Mouse (Mus musculus): ENCODE results near the gene Idh3g. TPM values are rescaled to one million over a fixed set of nuclear protein-coding genes. Genes with fewer than 3 reads are reported as not detected.
"Not testable (repeated sequence)": the region's sequence is repeated elsewhere in the genome, so short reads cannot be mapped to it uniquely, and the experiment has no call there.

Gene Idh3g
- total RNA-seq, 2 experiments from 2014 or later = 621 to 648 TPM

- intact Hi-C loops (cut with DNase I) = no loop called here
- DNase-seq = no peak
Measured at GRCm38 (mm10) chrX:73758611-73759290, 27.9 kb downstream of the Idh3g start.

GRCm38 (mm10) chrX:73756334-73757140 is 30.2 kb downstream of the Idh3g start, which contains the start of gene Plxnb3:
Gene Plxnb3 (plus strand): TSS chrX:73757090.
- no peak for DNase-seq
- intact Hi-C loops (cut with DNase I) = no loop called here

GRCm38 (mm10) chrX:73748977-73749376 is 37.7 kb downstream of the Idh3g start:
- intact Hi-C loops (cut with DNase I) = no loop called here
- DNase-seq = no peak

GRCm38 (mm10) chrX:73744774-73745481 is 41.8 kb downstream of the Idh3g start:
- no peak for DNase-seq
- intact Hi-C loops (cut with DNase I) = no loop called here

GRCm38 (mm10) chrX:73739841-73740240 is 46.9 kb downstream of the Idh3g start:
- intact Hi-C loops (cut with DNase I); DNase-seq: not testable (repeated sequence)

- DNase-seq = no peak
- intact Hi-C loops (cut with DNase I) = no loop called here
Measured at GRCm38 (mm10) chrX:73739151-73739550, 47.5 kb downstream of the Idh3g start.

- DNase-seq = no peak
- intact Hi-C loops (cut with DNase I) = no loop called here
Measured at GRCm38 (mm10) chrX:73738155-73738554, 48.5 kb downstream of the Idh3g start.

- intact Hi-C loops (cut with DNase I) = no loop called here
- no peak for DNase-seq
Measured at GRCm38 (mm10) chrX:73730908-73731307, 55.8 kb downstream of the Idh3g start.

Other genes starting within 250 kb of the Idh3g start
- not detected for gene Dusp9, start 147.5 kb downstream of the Idh3g start, total RNA-seq (2021)
- gene Pnck, start 126.8 kb downstream of the Idh3g start, total RNA-seq (2021) = 1 to 10 TPM; 5.1 to 7.1 TPM
- 100 to 1,000 TPM; 130 to 145 TPM for gene Slc6a8, start 113.7 kb downstream of the Idh3g start, total RNA-seq (2021)
- 10 to 100 TPM; 74.2 to 83.4 TPM for gene Bcap31, start 70.7 kb downstream of the Idh3g start, total RNA-seq (2021)
- gene Abcd1, start 70.3 kb downstream of the Idh3g start, total RNA-seq (2021) = 10 to 100 TPM; 29.6 to 33.6 TPM
- 1 to 10 TPM; 1.6 to 2.1 TPM for gene Plxnb3, start 29.8 kb downstream of the Idh3g start, total RNA-seq (2021)
- gene Srpk3, start 12.5 kb downstream of the Idh3g start, total RNA-seq (2021) = 10 to 100 TPM; 31.0 to 33.7 TPM
- 10 to 100 TPM; 79.0 to 89.6 TPM for gene Ssr4, start 131 bp upstream of the Idh3g start, total RNA-seq (2021)
- 1 to 10 TPM; 1.4 to 1.5 TPM for gene Pdzd4, start 38.1 kb upstream of the Idh3g start, total RNA-seq (2021)
- gene Avpr2, start 105.2 kb upstream of the Idh3g start, total RNA-seq (2021) = not detected
- 1 to 10 TPM; 2.8 to 4.5 TPM for gene L1cam, start 109.2 kb upstream of the Idh3g start, total RNA-seq (2021)
- gene Arhgap4, start 135.0 kb upstream of the Idh3g start, total RNA-seq (2021) = 1 to 10 TPM; 1.2 to 1.5 TPM
- gene Naa10, start 135.0 kb upstream of the Idh3g start, total RNA-seq (2021) = 10 to 100 TPM; 58.2 to 61.4 TPM
- gene Renbp, start 144.0 kb upstream of the Idh3g start, total RNA-seq (2021) = 1 to 10 TPM; 5.4 to 6.7 TPM
- 10 to 100 TPM; 34.3 to 37.2 TPM for gene Hcfc1, start 179.5 kb upstream of the Idh3g start, total RNA-seq (2021)
- 10 to 100 TPM; 54.1 to 60.7 TPM for gene Irak1, start 237.0 kb upstream of the Idh3g start, total RNA-seq (2021)